Mouse (Mus musculus): ENCODE measurements around the gene Ptma.
"Not testable (repeated sequence)": the region's sequence is repeated elsewhere in the genome, so short reads cannot be mapped to it uniquely, and the experiment has no call there.

The Ptma gene

GRCm38 (mm10) chr1:86505461-86505860, 21.1 kb upstream of the Ptma start:
- H3K36me3 ChIP-seq (ENCODE audit: insufficient read depth, low read length): no peaks in the 10 kb centered on the region
- peaks cover 90% of the 10 kb centered on the region for H3K4me1 ChIP-seq (replicated peaks; ENCODE audit: low read depth, low read length)
- no peak for TF ChIP-seq NANOG (IDR thresholded peaks at IDR 0.05; ENCODE audit: borderline replicate concordance, low read length)
- TF ChIP-seq CTCF (conservative IDR thresholded peaks at IDR 0.05; ENCODE audit: low read length): no peak
- no peak for TF ChIP-seq POU5F1 (IDR thresholded peaks at IDR 0.05; ENCODE audit: borderline replicate concordance, low read length)
- H3K9me3 ChIP-seq (ENCODE audit: low read length): no peaks in the 10 kb centered on the region
- no peaks in the 10 kb centered on the region for H3K27me3 ChIP-seq (ENCODE audit: insufficient read depth, low read length)
- H3K4me3 ChIP-seq (replicated peaks; ENCODE audit: low read length): peak overlapping the region; percentile 82

DNA sequence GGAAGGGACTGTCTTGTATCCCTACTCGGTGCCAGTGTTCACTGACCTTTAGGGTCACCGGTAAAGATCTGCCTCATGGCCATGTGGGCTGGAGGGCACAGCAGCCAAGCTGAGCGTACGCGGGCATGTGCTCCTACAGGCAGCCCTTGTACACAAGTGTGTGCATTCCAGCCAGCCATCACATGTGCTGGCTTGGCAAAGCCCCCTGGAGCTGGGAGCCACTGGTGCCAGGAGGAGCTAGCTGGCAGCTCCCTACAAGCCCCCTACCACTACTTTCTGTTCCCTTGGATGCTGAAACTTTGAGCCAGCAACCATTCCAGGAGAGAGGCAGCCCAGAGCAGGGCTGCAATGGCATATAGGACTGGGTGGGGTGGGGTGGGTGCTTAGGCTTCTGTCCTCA, 20.1 kb upstream of the Ptma start:
- H3K4me1 ChIP-seq (replicated peaks; ENCODE audit: low read depth, low read length): peaks cover 90% of the 10 kb centered on the region
- TF ChIP-seq POU5F1 (IDR thresholded peaks at IDR 0.05; ENCODE audit: borderline replicate concordance, low read length) (no peak), CTCF (conservative IDR thresholded peaks at IDR 0.05; ENCODE audit: low read length) (no peak), NANOG (IDR thresholded peaks at IDR 0.05; ENCODE audit: borderline replicate concordance, low read length) (no peak)
- no peaks in the 10 kb centered on the region for H3K36me3 ChIP-seq (ENCODE audit: insufficient read depth, low read length)
- no peaks in the 10 kb centered on the region for H3K27me3 ChIP-seq (ENCODE audit: insufficient read depth, low read length)
- H3K9me3 ChIP-seq (ENCODE audit: low read length): no peaks in the 10 kb centered on the region
- H3K4me3 ChIP-seq (replicated peaks; ENCODE audit: low read length): no peak overlapping the region; the same call in 1 of the 2 replicates

GRCm38 (mm10) chr1:86507866-86508265, 18.7 kb upstream of the Ptma start:
- Histone ChIP-seq H3K4me3 (replicated peaks; ENCODE audit: low read length) (no peak overlapping the region), H3K36me3 (ENCODE audit: insufficient read depth, low read length) (no peaks in the 10 kb centered on the region), H3K27me3 (ENCODE audit: insufficient read depth, low read length) (no peaks in the 10 kb centered on the region), H3K9me3 (ENCODE audit: low read length) (no peaks in the 10 kb centered on the region), H3K4me1 (replicated peaks; ENCODE audit: low read depth, low read length) (peaks cover 88% of the 10 kb centered on the region)
- TF ChIP-seq POU5F1 (IDR thresholded peaks at IDR 0.05; ENCODE audit: borderline replicate concordance, low read length): no peak
- no peak for TF ChIP-seq NANOG (IDR thresholded peaks at IDR 0.05; ENCODE audit: borderline replicate concordance, low read length)
- no peak for TF ChIP-seq CTCF (conservative IDR thresholded peaks at IDR 0.05; ENCODE audit: low read length)

- no peaks in the 10 kb centered on the region for H3K27me3 ChIP-seq (ENCODE audit: insufficient read depth, low read length)
- no peaks in the 10 kb centered on the region for H3K36me3 ChIP-seq (ENCODE audit: insufficient read depth, low read length)
- H3K9me3 ChIP-seq (ENCODE audit: low read length): no peaks in the 10 kb centered on the region
- peaks cover 84% of the 10 kb centered on the region for H3K4me1 ChIP-seq (replicated peaks; ENCODE audit: low read depth, low read length)
- peak overlapping the region; percentile 14; the same call in 1 of the 2 replicates for H3K4me3 ChIP-seq (replicated peaks; ENCODE audit: low read length)
- TF ChIP-seq CTCF (conservative IDR thresholded peaks at IDR 0.05; ENCODE audit: low read length) (peak; percentile 69), NANOG (IDR thresholded peaks at IDR 0.05; ENCODE audit: borderline replicate concordance, low read length) (no peak)
Observed at GRCm38 (mm10) chr1:86509410-86509809, 17.1 kb upstream of the Ptma start.

- no peak for TF ChIP-seq CTCF (conservative IDR thresholded peaks at IDR 0.05; ENCODE audit: low read length)
- TF ChIP-seq NANOG (IDR thresholded peaks at IDR 0.05; ENCODE audit: borderline replicate concordance, low read length): no peak
- no peak for TF ChIP-seq POU5F1 (IDR thresholded peaks at IDR 0.05; ENCODE audit: borderline replicate concordance, low read length)
- H3K36me3 ChIP-seq (ENCODE audit: insufficient read depth, low read length): no peaks in the 10 kb centered on the region
- H3K9me3 ChIP-seq (ENCODE audit: low read length): no peaks in the 10 kb centered on the region
Observed at GRCm38 (mm10) chr1:86510266-86510665, 16.3 kb upstream of the Ptma start.

DNA sequence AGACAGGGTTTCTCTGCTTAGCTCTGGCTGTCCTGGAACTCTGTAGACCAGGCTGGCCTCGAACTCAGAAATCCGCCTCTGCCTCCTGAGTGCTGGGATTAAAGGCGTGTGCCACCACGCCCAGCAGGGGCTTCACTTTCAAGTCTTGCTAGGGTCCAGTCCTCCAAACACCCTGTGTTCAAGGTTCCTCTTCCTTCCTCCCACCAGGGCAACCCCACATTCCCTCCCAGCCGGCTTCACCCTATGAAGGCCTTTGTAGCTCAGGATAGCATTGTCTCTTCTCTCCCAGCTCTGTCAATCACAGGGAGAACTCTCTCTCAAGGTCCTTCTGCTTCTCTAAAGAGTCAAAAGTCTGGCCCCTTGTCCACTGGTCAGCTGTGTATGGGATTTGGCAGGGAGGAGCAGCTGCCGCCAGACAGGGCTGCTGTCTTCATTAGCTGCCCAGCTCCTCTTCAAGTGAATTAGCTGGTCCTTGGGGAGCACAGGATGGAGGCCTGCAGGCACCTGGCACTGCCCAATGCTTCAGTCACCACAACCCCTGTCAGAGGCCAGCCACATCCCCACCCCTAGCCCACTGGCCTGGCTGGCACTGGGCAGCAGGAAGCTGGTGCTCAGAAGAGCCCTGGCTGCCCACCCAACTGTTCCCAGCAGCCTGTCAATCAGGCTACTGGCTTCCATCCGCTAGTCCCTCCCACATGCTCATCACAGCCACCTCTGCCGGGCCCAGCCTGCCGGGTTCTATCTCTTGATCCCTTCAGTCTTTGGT, 15.7 kb upstream of the Ptma start:
- Histone ChIP-seq H3K9me3 (ENCODE audit: low read length) (no peaks in the 10 kb centered on the region), H3K4me1 (replicated peaks; ENCODE audit: low read depth, low read length) (peaks cover 71% of the 10 kb centered on the region), H3K27me3 (ENCODE audit: insufficient read depth, low read length) (no peaks in the 10 kb centered on the region), H3K36me3 (ENCODE audit: insufficient read depth, low read length) (no peaks in the 10 kb centered on the region), H3K4me3 (replicated peaks; ENCODE audit: low read length) (peak overlapping the region; percentile 37)
- no peak for TF ChIP-seq POU5F1 (IDR thresholded peaks at IDR 0.05; ENCODE audit: borderline replicate concordance, low read length)
- no peak for TF ChIP-seq NANOG (IDR thresholded peaks at IDR 0.05; ENCODE audit: borderline replicate concordance, low read length)
- TF ChIP-seq CTCF (conservative IDR thresholded peaks at IDR 0.05; ENCODE audit: low read length): no peak

More at GRCm38 (mm10) chr1:86510266-86510665, 16.3 kb upstream of the Ptma start:
- H3K4me3 ChIP-seq (replicated peaks; ENCODE audit: low read length): no peak overlapping the region
- H3K4me1 ChIP-seq (replicated peaks; ENCODE audit: low read depth, low read length): peaks cover 76% of the 10 kb centered on the region
- H3K27me3 ChIP-seq (ENCODE audit: insufficient read depth, low read length): no peaks in the 10 kb centered on the region

DNA sequence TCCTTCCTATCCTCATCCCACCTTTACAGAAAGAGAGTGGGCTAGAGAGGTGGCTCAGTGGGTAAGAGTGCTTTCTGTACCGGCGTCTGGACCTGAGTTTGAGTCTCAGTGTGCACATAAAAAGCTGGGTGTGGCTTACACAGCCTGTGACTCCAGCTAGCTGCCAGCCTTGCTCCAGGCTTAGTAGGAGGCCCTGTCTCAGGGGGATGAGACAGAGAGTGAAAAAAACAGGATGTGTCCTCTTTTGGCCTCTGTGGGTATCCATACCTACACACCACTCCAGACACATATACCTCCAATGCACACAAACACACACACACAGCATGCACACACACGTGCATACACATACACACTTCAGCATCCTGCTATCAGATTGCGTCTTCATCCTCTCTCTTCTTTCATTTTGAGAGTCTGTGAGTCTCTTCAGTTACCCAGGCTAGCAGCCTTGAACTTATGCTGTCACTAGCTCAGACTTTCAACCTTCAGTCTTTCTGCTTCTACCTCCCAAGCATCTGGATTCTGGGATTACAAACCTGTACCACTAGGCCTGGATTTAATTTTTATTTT, 14.3 kb upstream of the Ptma start:
- Histone ChIP-seq H3K4me1 (replicated peaks; ENCODE audit: low read depth, low read length) (peaks cover 63% of the 10 kb centered on the region), H3K27me3 (ENCODE audit: insufficient read depth, low read length) (no peaks in the 10 kb centered on the region), H3K36me3 (ENCODE audit: insufficient read depth, low read length) (no peaks in the 10 kb centered on the region), H3K9me3 (ENCODE audit: low read length) (no peaks in the 10 kb centered on the region), H3K4me3 (replicated peaks; ENCODE audit: low read length) (no peak overlapping the region)
- no peak for TF ChIP-seq CTCF (conservative IDR thresholded peaks at IDR 0.05; ENCODE audit: low read length)
- no peak for TF ChIP-seq POU5F1 (IDR thresholded peaks at IDR 0.05; ENCODE audit: borderline replicate concordance, low read length)
- no peak for TF ChIP-seq NANOG (IDR thresholded peaks at IDR 0.05; ENCODE audit: borderline replicate concordance, low read length)

DNA sequence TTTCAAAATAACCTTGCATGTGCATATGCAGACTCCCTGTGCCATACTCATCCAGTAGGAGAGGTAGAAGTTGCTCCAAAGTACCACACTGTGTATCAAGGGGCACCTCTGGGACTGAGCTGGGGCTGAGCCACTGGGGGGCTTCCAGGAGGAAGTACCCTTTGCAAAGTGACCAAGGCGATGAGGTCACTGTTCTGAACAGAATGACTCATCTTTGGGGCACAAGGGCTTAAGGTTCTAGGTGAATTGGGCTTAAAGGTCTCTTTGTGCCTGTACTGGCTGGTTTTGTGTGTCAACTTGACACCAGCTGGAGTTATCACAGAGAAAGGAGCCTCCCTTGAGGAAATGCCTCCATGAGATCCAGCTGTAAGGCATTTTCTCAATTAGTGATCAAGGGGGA, 13.5 kb upstream of the Ptma start:
- H3K27me3 ChIP-seq (ENCODE audit: insufficient read depth, low read length); H3K9me3 ChIP-seq (ENCODE audit: low read length); H3K36me3 ChIP-seq (ENCODE audit: insufficient read depth, low read length); H3K4me3 ChIP-seq (replicated peaks; ENCODE audit: low read length): not testable (repeated sequence)
- peaks cover 55% of the 10 kb centered on the region for H3K4me1 ChIP-seq (replicated peaks; ENCODE audit: low read depth, low read length)
